Mouse (Mus musculus) kidney, adult 2 months (tissue): Measurements from ENCODE around the gene Card10. TPM values are rescaled to one million over a fixed set of nuclear protein-coding genes. Genes with fewer than 3 reads are reported as not detected.
A peak's percentile ranks its signal among the peaks of the same experiment; 100 is the strongest.

Experiments used
- DNase-seq: peaks from one replicate; pipeline ENCODE4 v3.0.0; 2021
- H3K27ac ChIP-seq: fragments of 200-500 bp; 2 replicates; pipeline ENCODE4 v1.5.1; 2012; ENCODE audit warnings: low read depth, low read length, control low read depth, inconsistent platforms; ENCODE audit not compliant: insufficient read depth
- H3K27me3 ChIP-seq: fragments of 200-500 bp; replicated peaks from 2 replicates; pipeline ENCODE4 v1.6.1; 2012; ENCODE audit warnings: mild to moderate bottlenecking, moderate library complexity, low read length, inconsistent platforms; ENCODE audit not compliant: control insufficient read depth, insufficient read depth
- H3K36me3 ChIP-seq: fragments of 200-500 bp; 2 replicates; pipeline ENCODE4 v1.6.1; 2012; ENCODE audit warnings: mild to moderate bottlenecking, moderate library complexity, low read length, inconsistent platforms; ENCODE audit not compliant: control insufficient read depth, insufficient read depth
- H3K4me1 ChIP-seq: fragments of 200-500 bp; 2 replicates; pipeline ENCODE4 v1.6.1; 2011; ENCODE audit warnings: low read length; ENCODE audit not compliant: control insufficient read depth, insufficient read depth
- H3K4me3 ChIP-seq: fragments of 200-500 bp; 2 replicates; pipeline ENCODE4 v1.5.1; 2011; ENCODE audit warnings: mild to moderate bottlenecking, low read depth, low read length, control low read depth; ENCODE audit not compliant: insufficient read depth
- CTCF ChIP-seq: fragments of 200-500 bp; conservative IDR thresholded peaks from 2 replicates; pipeline ENCODE4 v1.5.1; 2011; ENCODE audit warnings: low read depth, mild to moderate bottlenecking, control low read depth, low read length, moderate library complexity, mixed read lengths; ENCODE audit not compliant: insufficient read depth, insufficient read length
- POLR2A ChIP-seq: fragments of 200-500 bp; IDR thresholded peaks from one replicate; pipeline ENCODE4 v1.6.1; 2011; ENCODE audit warnings: low read depth, low read length, control low read depth
- WGBS: fragments of 180-500 bp; shearing (Covaris S2); methylation state at CpG from one replicate; pipeline ENCODE4 v1.1.7; 2018; 5-methylcytosine and 5-hydroxymethylcytosine counted together
- polyA plus RNA-seq: library from polyadenylated mRNA; depleted of rRNA; stranded (reverse); fragments of >200 nt; gene quantifications from 2 replicates; pipeline ENCODE4 v1.2.3, GENCODE M21; 2012

The Card10 gene
- polyA plus RNA-seq, 1 experiment = 80.4 TPM

DNA sequence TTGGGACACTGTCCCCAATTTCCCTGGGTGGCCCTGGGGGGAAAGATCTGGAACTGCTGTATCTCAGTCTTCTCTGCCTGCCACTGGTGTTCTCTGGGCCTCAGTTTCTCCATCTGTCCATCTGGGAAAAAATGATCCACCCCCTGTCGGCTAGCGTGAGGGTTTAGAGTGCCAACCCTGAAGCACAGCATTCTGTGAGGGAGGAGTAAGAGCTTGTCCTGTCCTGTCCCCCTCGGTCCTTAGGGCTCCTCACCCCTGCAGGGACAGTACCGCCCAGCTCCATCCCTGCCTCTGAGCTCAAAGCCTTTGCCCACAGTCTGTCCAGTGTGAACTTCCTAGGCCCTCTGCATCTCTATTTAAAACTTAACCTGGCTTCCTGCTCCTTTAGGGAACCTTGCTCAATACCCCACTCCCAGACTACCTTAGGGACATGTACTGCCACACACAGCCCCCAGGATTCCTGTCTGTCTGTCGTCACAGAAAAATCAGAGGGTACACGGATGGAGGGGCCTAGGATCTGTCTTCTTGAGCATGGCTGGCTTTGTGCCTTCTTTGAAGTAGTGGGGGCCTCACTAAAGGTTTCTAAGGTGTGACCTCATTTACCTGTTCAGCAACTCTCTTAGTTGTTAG is 38.4 kb upstream of the Card10 start:
- DNase-seq = no peak
- peaks cover 9% of the 10 kb centered on the region; the same call in 1 of the 2 replicates for H3K4me1 ChIP-seq
- H3K36me3 ChIP-seq = no peaks in the 10 kb centered on the region
- peak overlapping the region; percentile 34; the same call in 1 of the 2 replicates for H3K27ac ChIP-seq
- no peaks in the 10 kb centered on the region for H3K27me3 ChIP-seq
- 82% methylated on average over 6 of the region's 6 CpGs for WGBS
- TF ChIP-seq POLR2A (no peak), CTCF (no peak)
- H3K4me3 ChIP-seq = no peak overlapping the region

DNA sequence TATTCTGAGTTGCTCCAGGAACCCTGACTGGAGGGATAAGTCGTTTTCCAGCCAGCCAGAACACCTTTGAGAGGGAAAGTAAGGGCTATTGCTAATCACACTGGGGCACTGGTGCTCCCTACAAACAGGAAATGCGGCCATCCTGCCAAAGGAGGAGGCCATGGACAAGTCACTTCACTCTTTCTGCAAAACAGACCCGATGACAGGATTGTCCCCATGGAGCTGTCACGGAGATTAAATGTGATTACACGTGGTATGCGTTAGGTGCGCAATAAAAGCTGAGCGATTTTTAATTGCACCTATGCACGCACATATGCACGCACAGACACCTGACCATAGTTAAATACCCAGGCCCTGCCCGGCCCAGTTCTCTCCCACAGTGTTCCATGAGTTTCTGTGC is 37.9 kb upstream of the Card10 start:
- Histone ChIP-seq H3K36me3 (no peaks in the 10 kb centered on the region), H3K4me3 (no peak overlapping the region), H3K4me1 (peaks cover 5% of the 10 kb centered on the region; the same call in 1 of the 2 replicates), H3K27ac (peak overlapping the region; percentile 34; the same call in 1 of the 2 replicates), H3K27me3 (no peaks in the 10 kb centered on the region)
- no peak for TF ChIP-seq POLR2A
- no peak for TF ChIP-seq CTCF
- WGBS = 65% methylated on average over 11 of the region's 11 CpGs
- no peak for DNase-seq

DNA sequence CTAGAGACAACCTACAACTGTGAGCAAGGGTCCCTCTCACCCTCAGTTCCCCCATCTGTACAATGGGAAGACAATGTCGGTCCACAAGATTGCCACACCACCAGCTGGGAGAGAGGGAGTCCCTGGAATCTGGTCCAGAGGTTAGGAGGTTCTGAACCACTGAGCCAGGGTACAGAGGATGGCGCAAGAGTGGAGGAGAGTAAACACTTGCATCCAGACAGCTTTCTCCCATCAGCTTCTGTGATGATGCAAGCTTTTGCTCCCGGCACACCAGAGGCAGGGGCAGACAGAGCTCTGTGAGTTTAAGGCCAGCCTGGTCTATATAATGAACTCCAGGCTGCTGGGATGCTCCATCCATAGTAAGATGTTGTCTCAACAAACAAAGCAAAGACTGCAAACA is 37.4 kb upstream of the Card10 start:
- H3K4me1 ChIP-seq = peaks cover 5% of the 10 kb centered on the region; the same call in 1 of the 2 replicates
- no peaks in the 10 kb centered on the region for H3K36me3 ChIP-seq
- TF ChIP-seq POLR2A = no peak
- H3K27me3 ChIP-seq = no peaks in the 10 kb centered on the region
- 53% methylated on average over 3 of the region's 3 CpGs for WGBS
- H3K4me3 ChIP-seq = no peak overlapping the region
- DNase-seq = peak; percentile 51
- peak overlapping the region; percentile 41 for H3K27ac ChIP-seq

DNA sequence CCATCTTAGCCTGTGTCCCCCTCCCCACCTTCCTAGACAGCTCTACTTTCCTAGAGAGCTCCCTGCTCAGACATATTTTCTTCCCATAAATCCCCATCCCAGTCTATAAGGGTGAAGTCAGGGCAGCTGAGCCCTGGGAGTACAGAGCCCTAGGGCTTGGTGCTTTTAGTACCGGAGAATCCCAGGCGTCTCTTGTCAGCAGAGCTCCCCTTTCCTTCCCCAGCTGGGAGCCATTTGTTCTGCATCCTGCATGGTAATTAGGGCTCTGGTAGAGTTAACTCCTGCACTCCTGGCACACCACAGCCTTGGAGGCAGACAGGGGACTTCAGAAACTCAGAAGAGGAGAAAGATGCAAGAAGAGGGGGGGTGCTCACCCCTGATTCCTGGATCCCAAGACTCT is 36.9 kb upstream of the Card10 start:
- 24% methylated on average over 2 of the region's 2 CpGs for WGBS
- TF ChIP-seq CTCF (no peak), POLR2A (no peak)

DNA sequence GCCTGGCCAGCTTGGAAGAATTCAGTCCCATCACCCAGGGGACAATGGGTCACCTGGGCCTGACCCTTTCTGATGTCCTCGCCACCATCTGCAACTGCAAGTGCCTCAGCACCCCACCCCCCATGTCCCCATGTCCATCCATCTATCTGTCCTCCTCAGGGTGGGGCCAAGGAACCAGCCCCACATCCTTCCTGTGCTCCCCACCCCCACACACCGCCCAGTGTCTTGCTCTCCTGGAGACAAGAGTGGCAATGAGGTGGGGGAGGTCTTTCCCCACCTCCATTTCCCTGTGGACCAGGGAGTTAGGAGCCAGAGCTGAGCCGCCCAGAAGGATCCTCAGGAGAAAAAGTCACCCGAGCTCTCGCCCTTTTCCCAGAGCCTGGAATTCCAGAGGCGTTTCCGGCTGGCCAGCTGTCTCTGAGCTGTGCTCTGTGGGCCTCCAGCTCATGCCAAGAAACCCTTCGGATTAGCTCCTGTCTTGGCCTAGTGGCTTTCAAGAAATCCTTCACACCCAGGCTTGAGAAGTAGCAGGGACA is 33.3 kb upstream of the Card10 start:
- H3K4me1 ChIP-seq = peaks cover 21% of the 10 kb centered on the region
- TF ChIP-seq CTCF (no peak), POLR2A (no peak)
- peak; percentile 93 for DNase-seq
- no peaks in the 10 kb centered on the region for H3K36me3 ChIP-seq
- H3K27me3 ChIP-seq = no peaks in the 10 kb centered on the region
- H3K27ac ChIP-seq = peak overlapping the region; percentile 93
- WGBS = 68% methylated on average over 8 of the region's 8 CpGs
- no peak overlapping the region for H3K4me3 ChIP-seq

More for the DNA sequence above, 36.9 kb upstream of the Card10 start:
- DNase-seq = peak; percentile 11
- H3K4me3 ChIP-seq = no peak overlapping the region
- no peaks in the 10 kb centered on the region for H3K27me3 ChIP-seq
- no peaks in the 10 kb centered on the region for H3K36me3 ChIP-seq
- H3K27ac ChIP-seq = peak overlapping the region; percentile 41
- peaks cover 10% of the 10 kb centered on the region for H3K4me1 ChIP-seq

DNA sequence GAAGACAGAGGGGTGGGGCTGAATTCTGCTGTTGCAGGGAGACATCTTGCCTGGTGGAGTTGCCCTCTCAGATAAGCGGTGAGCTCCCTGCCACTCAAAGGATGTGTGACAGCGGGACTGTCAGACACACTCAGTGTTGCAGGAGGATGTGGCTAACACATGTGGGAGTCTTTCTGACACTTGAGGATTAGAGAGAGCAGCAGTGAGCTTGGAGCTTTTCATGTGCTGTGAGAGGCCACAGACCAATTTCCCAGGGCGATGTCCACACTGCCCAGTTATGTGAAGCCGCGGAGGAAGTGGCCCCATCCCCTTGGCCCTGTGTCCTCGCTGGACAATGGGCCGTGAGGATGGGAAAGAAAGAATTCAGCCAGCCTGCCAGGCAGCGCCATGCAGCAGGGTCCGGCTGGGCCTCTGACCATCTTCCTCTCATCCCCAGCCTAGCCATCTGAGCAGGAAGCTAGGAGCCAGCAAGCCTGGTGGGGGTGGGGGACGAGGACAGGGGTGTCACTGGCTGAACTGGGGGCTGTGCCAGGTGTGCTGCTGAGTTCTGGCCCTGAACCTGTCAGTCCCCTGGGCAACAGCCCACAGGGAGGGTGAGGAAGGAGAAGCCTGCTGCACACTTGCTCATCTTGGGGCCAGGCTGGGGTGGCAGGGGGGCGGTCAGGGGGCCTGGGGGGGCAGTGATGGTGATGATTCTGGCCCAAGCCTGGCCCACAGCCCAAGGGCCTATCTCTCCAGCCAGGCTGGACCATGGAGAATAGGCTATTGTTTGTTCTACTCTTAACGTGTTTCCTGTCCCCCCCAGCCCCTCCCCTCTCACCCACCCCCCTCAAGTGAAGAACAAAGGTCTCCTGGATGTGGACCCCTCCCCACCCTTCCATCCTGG is 32.6 kb upstream of the Card10 start:
- H3K4me3 ChIP-seq = no peak overlapping the region
- H3K27ac ChIP-seq = peak overlapping the region; percentile 93
- H3K36me3 ChIP-seq = no peaks in the 10 kb centered on the region
- peaks cover 19% of the 10 kb centered on the region for H3K4me1 ChIP-seq
- TF ChIP-seq POLR2A (no peak), CTCF (no peak)
- WGBS = 42% methylated on average over 12 of the region's 12 CpGs
- no peaks in the 10 kb centered on the region for H3K27me3 ChIP-seq
- peak; percentile 83 for DNase-seq
